ENCODE assay signal across 25 mouse cellular contexts in genomic region chr7:80030486-80030885, GRCm38 (mm10). TPM values are rescaled to one million over a fixed set of nuclear protein-coding genes. Genes with fewer than 3 reads are reported as not detected.
DNase-seq lines count a peak whose midpoint lies in the region; ATAC-seq lines count a peak whose summit lies in the region.
"Had no signal": no experiment of that assay in that cellular context is flagged by ENCODE, and none has a peak within 500 bp of the region (broad histone marks: within the 10 kb centered on the region; RNA-seq: fewer than 3 reads in every experiment).

No protein-coding gene starts in this region.

- no peak overlapping the region for H3K9ac ChIP-seq in midbrain, embryonic 14.5 days (replicated peaks; ENCODE audit: low read length)
- H3K9ac ChIP-seq: forebrain, embryonic 13.5 days; hindbrain, embryonic 12.5 days; hindbrain, embryonic 15.5 days had no signal

- no peak for ATAC-seq in midbrain, embryonic 14.5 days (ENCODE audit: low FRiP score, low TSS enrichment)
- ATAC-seq: activated CD4-positive, CD25-positive, alpha-beta regulatory T cell, adult 4 months; forebrain, embryonic 13.5 days; forebrain, embryonic 16.5 days; Patski had no signal

- peaks cover 84% of the 10 kb centered on the region for H3K79me2 ChIP-seq in macrophage (ENCODE audit: inconsistent target)

- H3K27me3 ChIP-seq in midbrain, embryonic 10.5 days (ENCODE audit: low read depth, poor library complexity, severe bottlenecking), result no peaks in the 10 kb centered on the region
- H3K27me3 ChIP-seq in midbrain, embryonic 14.5 days (ENCODE audit: control insufficient read depth, insufficient read depth, low read length), result no peaks in the 10 kb centered on the region
- H3K27me3 ChIP-seq: CH12.LX; forebrain, embryonic 13.5 days; hindbrain, embryonic 12.5 days; hindbrain, embryonic 15.5 days; Patski had no signal

- H3K36me3 ChIP-seq in midbrain, embryonic 10.5 days, result peaks cover 25% of the 10 kb centered on the region
- H3K36me3 ChIP-seq in midbrain, embryonic 14.5 days (ENCODE audit: control insufficient read depth, insufficient read depth, low read length), result no peaks in the 10 kb centered on the region
- H3K36me3 ChIP-seq in macrophage (ENCODE audit: inconsistent target), result no peaks in the 10 kb centered on the region
- H3K36me3 ChIP-seq: hindbrain, embryonic 12.5 days; hindbrain, embryonic 15.5 days had no signal

- no peak overlapping the region for H3K4me2 ChIP-seq in midbrain, embryonic 14.5 days (ENCODE audit: low read length)
- H3K4me2 ChIP-seq: hindbrain, embryonic 12.5 days; hindbrain, embryonic 15.5 days had no signal

- no peak for DNase-seq in midbrain, embryonic 10.5 days (ENCODE audit: low spot score)
- DNase-seq in midbrain, embryonic 14.5 days, result no peak
- peak; percentile 78 for DNase-seq in R1 (ENCODE audit: low read depth, low spot score)
- no peak for DNase-seq in left cerebral cortex, adult 11 months (ENCODE audit: low spot score)
- no peak for DNase-seq in kidney, postnatal 25 days
- DNase-seq in heart, adult 8-10 months (ENCODE audit: low spot score), result no peak
- DNase-seq: adrenal gland, adult 8-10 months; adrenal gland, postnatal 25 days; B cell, adult 2 months; cerebellum, adult 18-20 months; cerebellum, adult 9-10 months; cerebellum, postnatal 14 days; gastrocnemius, postnatal 14 days; heart, adult 18-20 months had no signal

- whole genome bisulfite sequencing in midbrain, embryonic 10.5 days, result 96% methylated on average over 8 of the region's 8 CpGs
- WGBS in midbrain, embryonic 14.5 days, result 94% methylated on average over 8 of the region's 8 CpGs
- WGBS in macrophage (ENCODE audit: missing documents), result 82% methylated on average over 5 of the region's 8 CpGs

- H3K9me3 ChIP-seq in midbrain, embryonic 10.5 days (replicated peaks), result no peaks in the 10 kb centered on the region
- H3K9me3 ChIP-seq in midbrain, embryonic 14.5 days (ENCODE audit: control insufficient read depth, low read length), result no peaks in the 10 kb centered on the region
- H3K9me3 ChIP-seq: forebrain, embryonic 10.5 days; forebrain, embryonic 13.5 days; G1E; heart, embryonic 10.5 days; hindbrain, embryonic 12.5 days; hindbrain, embryonic 15.5 days had no signal

- peak overlapping the region; percentile 14; the same call in 1 of the 2 replicates for H3K4me3 ChIP-seq in midbrain, embryonic 10.5 days
- no peak overlapping the region for H3K4me3 ChIP-seq in midbrain, embryonic 14.5 days (replicated peaks; ENCODE audit: low read depth, low read length)
- H3K4me3 ChIP-seq in macrophage (ENCODE audit: inconsistent target), result no peak overlapping the region
- H3K4me3 ChIP-seq: forebrain, embryonic 10.5 days; forebrain, embryonic 13.5 days; heart, embryonic 10.5 days; hindbrain, embryonic 12.5 days; hindbrain, embryonic 15.5 days had no signal

- no peak overlapping the region for H3K27ac ChIP-seq in midbrain, embryonic 10.5 days (replicated peaks)
- H3K27ac ChIP-seq in midbrain, embryonic 14.5 days (replicated peaks; ENCODE audit: low read depth, low read length), result no peak overlapping the region
- peak overlapping the region; percentile 17; the same call in 1 of the 2 replicates for H3K27ac ChIP-seq in macrophage
- H3K27ac ChIP-seq: forebrain, embryonic 13.5 days; heart, embryonic 10.5 days; hindbrain, embryonic 12.5 days; hindbrain, embryonic 15.5 days had no signal

- H3K4me1 ChIP-seq in midbrain, embryonic 10.5 days, result peaks cover 78% of the 10 kb centered on the region
- peaks cover 22% of the 10 kb centered on the region for H3K4me1 ChIP-seq in midbrain, embryonic 14.5 days (ENCODE audit: control insufficient read depth, insufficient read depth, low read length)

RNA-seq across cellular contexts. Expression of gene Zfp710, which starts 5.9 kb away (rescaled TPM):
- 32.7 and 34.2 TPM in 2 replicates for polyA plus RNA-seq in midbrain, embryonic 10.5 days (2016; fragmentation: Nextera tagmentation; extraction: Ambion mirVana)
- 17.0 and 17.7 TPM in 2 replicates for polyA plus RNA-seq in midbrain, embryonic 14.5 days (2014; fragmentation: Nextera tagmentation; extraction: Ambion mirVana)
- total RNA-seq in macrophage (2018; cell fraction: chromatin; rRNA removed), result 100 to 1,000 TPM in 9 of 26 experiments, 10 to 100 TPM in 17; 10.9 to 127 (median 87.0) TPM
- 10 to 100 TPM; 18.9 to 85.9 (median 65.4) TPM for total RNA-seq in macrophage (2018; cell fraction: cytosol; rRNA removed)
- total RNA-seq in macrophage (2018; cell fraction: nucleus; rRNA removed), result 100 to 1,000 TPM in 9 of 26 experiments, 10 to 100 TPM in 17; 15.7 to 151 (median 83.9) TPM
- polyA plus RNA-seq in macrophage (2018), result 33.7 to 69.0 TPM (median 50.1 TPM) in 3 replicates
- total RNA-seq in heart, adult 8-10 months (2022), result 10 to 100 TPM; 28.5 to 39.5 (median 31.3) TPM
